Mouse (Mus musculus) retina, embryonic 14.5 days (tissue): Measurements from ENCODE around the gene Atp6v0e2.

ENCODE experiments used
- DNase-seq: peaks from one replicate; pipeline ENCODE4 v3.0.0-alpha.2; 2015; ENCODE audit warnings: low spot score

The Atp6v0e2 gene

DNA sequence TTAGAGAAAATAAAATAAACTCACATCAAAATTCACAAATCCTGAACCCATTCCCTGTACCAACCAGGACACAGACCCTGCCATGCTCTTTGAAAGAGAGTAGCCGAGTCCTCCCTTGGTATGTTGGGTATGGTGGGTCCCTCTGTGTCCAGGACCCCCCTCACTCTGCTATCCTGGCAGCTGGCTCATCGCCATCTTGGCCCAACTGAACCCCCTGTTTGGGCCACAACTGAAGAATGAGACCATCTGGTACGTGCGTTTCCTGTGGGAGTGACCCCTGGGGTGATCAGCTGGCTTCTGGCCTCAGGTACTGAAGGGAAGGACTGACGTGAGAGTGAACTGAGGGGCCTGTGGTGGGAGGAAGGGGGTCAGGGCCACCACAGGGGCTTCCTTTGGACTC lies 2.4 kb downstream of the Atp6v0e2 start:
- DNase-seq: no peak

GRCm38 (mm10) chr6:48540721-48541120 lies 3.3 kb downstream of the Atp6v0e2 start:
- no peak for DNase-seq

DNA sequence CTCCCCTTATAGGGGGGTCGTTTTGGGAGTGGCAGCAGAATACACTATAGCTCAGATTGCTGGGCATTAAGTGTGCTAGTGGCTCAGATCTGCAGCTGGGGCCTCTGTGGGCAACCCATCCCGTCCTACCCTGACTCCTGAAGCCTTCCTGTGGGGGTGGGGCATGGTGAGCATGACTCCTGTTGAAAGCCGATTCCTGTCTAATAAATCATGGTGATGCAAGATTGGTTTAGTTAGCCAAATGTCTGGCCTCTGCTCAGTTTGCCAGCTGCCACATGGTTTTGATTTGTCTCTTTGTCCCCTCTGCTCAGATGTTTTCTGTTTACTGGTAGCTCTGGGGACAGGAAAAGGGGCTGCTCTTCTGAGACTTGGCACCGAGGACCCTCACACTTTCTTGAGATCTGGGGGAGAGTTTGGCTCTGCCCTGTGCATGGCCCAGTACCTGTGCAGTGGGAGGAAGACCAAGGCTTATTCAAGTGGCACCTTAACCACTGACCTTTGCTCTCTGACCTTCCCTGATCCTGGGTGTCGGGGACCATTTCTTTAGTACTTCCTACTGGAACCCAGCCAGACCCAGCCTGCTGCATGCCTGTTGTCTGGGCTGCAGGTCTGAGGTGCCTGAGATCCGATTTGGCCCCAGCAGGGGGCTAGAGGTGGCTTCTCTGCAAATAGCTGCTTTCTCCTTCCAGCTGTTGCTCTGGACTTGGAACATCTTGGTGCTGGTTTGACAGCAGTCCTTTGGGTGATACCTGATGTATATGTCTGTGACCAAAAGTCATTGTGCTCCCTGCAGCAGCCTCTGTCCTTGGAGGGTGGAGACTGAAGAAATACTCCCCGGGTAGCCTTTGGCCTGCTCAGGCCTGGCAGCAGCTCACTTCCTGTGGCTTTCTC lies 4.4 kb downstream of the Atp6v0e2 start:
- no peak for DNase-seq

GRCm38 (mm10) chr6:48542631-48543030 lies 5.2 kb downstream of the Atp6v0e2 start:
- no peak for DNase-seq

GRCm38 (mm10) chr6:48545251-48545650 lies 7.8 kb downstream of the Atp6v0e2 start:
- DNase-seq: no peak

DNA sequence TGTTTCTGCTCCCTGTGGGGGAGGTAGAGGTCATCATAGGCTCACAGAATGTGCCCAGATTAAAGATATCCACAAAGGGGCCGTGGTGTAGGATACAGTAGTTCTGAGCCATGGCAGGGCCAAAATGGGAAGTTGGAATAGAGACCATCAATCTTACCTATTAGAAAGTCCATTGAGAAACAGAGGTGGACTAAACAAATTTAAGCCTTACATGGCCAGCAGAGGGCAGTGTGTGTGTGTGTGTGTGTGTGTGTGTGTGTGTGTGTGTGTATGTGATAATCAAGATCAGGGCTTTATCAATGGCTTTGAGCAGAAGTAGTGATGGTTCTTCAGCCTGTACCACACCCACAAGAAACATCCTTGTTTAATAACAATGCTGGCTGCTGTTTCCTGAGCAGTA lies 8.9 kb downstream of the Atp6v0e2 start:
- DNase-seq: peak; percentile 62

DNA sequence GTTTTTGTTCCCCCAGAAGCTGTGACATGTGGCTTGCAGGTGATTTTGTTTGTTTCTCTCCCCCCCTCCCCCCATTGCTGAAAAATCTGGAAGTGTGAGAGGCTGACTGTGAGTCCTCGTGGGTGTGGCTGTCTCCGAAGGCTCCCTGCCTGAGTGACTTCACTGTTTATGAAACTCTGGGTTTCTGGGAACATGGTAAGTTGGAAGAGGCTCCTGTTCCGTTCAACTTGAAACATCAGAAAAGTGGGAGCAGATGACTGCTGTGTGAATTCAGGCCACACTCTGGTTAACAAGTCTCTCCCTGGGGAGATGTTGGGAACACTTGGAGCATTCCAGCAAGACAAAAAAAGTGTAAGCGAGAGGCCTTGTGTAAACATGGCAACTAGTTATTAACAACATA lies 9.4 kb downstream of the Atp6v0e2 start:
- DNase-seq: no peak

GRCm38 (mm10) chr6:48548314-48548713 lies 10.9 kb downstream of the Atp6v0e2 start:
- DNase-seq: no peak

GRCm38 (mm10) chr6:48552918-48553317 lies 15.5 kb downstream of the Atp6v0e2 start:
- DNase-seq: no peak

DNA sequence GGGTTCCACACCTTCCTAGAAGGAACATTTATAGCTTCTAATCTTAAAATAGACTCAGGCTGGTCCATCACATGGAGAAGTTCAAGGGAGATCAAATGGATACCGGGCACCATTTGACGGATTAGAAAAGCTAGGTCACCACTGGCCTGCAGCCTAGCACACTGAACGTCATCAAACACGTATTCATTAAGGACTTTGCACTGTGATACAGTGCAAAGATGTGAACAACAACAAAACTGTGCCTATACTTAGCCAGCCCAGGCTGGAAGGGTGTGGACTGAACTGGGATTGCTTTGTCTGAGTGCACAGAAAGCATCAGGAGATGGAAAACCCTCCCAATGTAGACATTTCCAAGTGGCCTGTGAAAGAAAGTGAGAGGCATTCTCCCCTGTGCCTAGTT lies 16.4 kb downstream of the Atp6v0e2 start:
- DNase-seq: no peak

- peak; percentile 93 for DNase-seq
Measured at GRCm38 (mm10) chr6:48554280-48555103, 17.1 kb downstream of the Atp6v0e2 start, which contains the start of gene Lrrc61. Gene Lrrc61, plus strand, starts transcription at chr6:48554796.

GRCm38 (mm10) chr6:48555104-48555890 lies 17.9 kb downstream of the Atp6v0e2 start:
- DNase-seq: peak; percentile 79

GRCm38 (mm10) chr6:48555956-48556355 lies 18.5 kb downstream of the Atp6v0e2 start:
- DNase-seq: no peak

GRCm38 (mm10) chr6:48565693-48566310 lies 28.4 kb downstream of the Atp6v0e2 start:
- no peak for DNase-seq

- no peak for DNase-seq
Measured at GRCm38 (mm10) chr6:48566312-48566711, 28.9 kb downstream of the Atp6v0e2 start.

GRCm38 (mm10) chr6:48568036-48568984 lies 30.9 kb downstream of the Atp6v0e2 start:
- DNase-seq: no peak

DNA sequence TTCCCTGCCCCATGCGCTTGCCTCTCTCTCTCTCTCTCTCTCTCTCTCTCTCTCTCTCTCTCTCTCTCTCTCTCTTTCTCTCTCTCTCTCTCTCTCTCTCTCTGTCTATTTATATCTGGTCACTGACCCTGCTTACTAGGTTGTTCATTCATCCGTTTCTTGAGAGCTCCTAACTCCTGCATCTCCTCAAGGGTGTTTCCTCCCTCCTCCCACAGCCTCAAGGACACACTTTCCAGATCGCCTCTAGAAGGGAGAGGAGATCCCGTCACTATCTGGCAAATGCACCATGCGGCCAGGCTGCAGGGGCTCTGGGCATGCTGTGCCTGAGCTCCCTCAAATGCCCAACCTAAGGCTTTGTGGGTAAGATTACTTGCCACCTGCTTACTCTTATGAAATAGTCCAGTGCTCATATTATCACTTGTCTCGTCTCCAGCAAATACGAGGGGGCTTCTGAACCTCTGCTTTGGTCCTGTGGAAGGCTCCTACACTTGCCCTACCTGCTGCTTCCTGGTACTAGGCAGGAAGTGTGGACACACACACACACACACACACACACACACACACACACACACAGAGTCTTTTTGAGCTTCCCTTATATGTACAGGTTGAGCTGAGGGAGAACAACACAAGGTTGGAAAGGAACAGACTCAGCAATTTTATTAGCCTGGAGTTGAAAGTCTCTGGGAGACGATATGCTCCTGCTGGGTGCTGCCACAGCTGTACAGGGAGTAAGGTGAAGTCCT lies 31.8 kb downstream of the Atp6v0e2 start:
- DNase-seq: no peak

DNA sequence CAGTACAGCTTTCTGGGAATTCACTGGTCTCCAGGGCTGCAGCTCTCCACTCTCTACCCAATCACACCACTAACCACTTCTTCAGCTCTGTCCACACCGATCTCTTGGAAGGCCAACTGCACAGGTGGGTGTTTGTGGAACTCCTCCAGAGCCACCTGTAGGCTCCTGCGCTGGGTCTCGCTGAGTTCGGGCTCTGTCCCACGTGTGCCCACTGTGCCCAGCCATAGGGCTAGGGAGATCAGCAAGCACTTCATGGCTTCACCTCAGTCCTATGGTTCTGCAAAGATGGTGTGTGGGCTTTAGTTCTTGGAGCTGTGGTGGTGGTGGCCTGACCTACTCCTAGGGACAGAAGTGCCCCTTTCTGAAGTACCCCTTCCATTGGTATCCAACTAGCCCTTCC lies 34.6 kb downstream of the Atp6v0e2 start:
- no peak for DNase-seq

DNA sequence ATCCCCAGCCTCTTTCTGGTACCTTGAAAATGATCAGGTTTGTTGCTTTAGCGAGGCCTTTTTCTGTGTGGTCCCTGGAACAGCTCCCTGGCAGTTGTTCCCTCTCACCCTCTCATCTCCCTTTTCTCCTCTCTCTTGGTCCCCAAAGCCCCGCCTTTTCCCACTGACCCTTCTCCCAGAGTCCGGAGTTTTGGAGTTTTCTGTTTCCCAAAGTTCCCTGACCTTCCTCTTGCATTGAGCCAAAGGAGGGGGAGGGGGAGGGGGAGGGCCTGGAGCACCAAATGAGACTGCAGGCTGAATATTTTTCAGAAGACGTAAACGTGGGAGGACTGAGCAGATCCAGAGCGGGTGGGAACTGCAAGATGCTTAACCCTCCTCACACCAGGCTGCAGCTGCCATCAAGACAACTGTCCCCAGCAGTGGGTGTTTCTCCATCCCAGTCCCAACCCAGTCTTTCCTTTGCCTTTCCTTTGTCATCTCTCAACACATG lies 35.2 kb downstream of the Atp6v0e2 start, which contains the start of gene Rarres2:
Gene Rarres2, minus strand, starts transcription at position 218 of the 490 bp plus-strand sequence.
- DNase-seq: no peak
